Mouse (Mus musculus) hindbrain, embryonic 12.5 days (tissue): ENCODE measurements around the gene Ankrd49. TPM values are rescaled to one million over a fixed set of nuclear protein-coding genes. Genes with fewer than 3 reads are reported as not detected.

ENCODE experiments used
- ATAC-seq: fragments of 200-750 bp; cut with Nextera tagmentation; 2 replicates; pipeline ENCODE4 v1.8.0; 2017; ENCODE audit warnings: moderate TSS enrichment; ENCODE audit not compliant: low FRiP score
- H3K27ac ChIP-seq: fragments of 300-500 bp; sonication (generic); 2 replicates; pipeline ENCODE4 v1.5.1; 2016; ENCODE audit warnings: mild to moderate bottlenecking
- H3K27me3 ChIP-seq: fragments of 300-500 bp; sonication (generic); 2 replicates; pipeline ENCODE4 v1.6.1; 2016; ENCODE audit warnings: mild to moderate bottlenecking
- H3K36me3 ChIP-seq: fragments of 300-500 bp; sonication (generic); 2 replicates; pipeline ENCODE4 v1.6.1; 2016; ENCODE audit warnings: mild to moderate bottlenecking
- H3K4me1 ChIP-seq: fragments of 300-500 bp; sonication (generic); 2 replicates; pipeline ENCODE4 v1.6.1; 2016
- H3K4me2 ChIP-seq: fragments of 300-500 bp; sonication (generic); replicated peaks from 2 replicates; pipeline ENCODE4 v1.6.1; 2016; ENCODE audit warnings: mild to moderate bottlenecking
- H3K4me3 ChIP-seq: fragments of 300-500 bp; sonication (generic); 2 replicates; pipeline ENCODE4 v1.5.1; 2016; ENCODE audit warnings: mild to moderate bottlenecking
- H3K9ac ChIP-seq: fragments of 300-500 bp; sonication (generic); 2 replicates; pipeline ENCODE4 v1.6.1; 2016; ENCODE audit warnings: mild to moderate bottlenecking, moderate library complexity
- H3K9me3 ChIP-seq: fragments of 300-500 bp; sonication (generic); replicated peaks from 2 replicates; pipeline ENCODE4 v1.6.1; 2016; ENCODE audit warnings: mild to moderate bottlenecking
- WGBS: fragments of 180-500 bp; shearing (Covaris S2); methylation state at CpG from one replicate; pipeline ENCODE4 v1.1.7; 2016; 5-methylcytosine and 5-hydroxymethylcytosine counted together
- polyA plus RNA-seq: library from polyadenylated mRNA; unstranded; fragments of >200 nt; fragmentation: Nextera tagmentation; extraction: Ambion mirVana; gene quantifications from 2 replicates; pipeline ENCODE4 v1.2.1, GENCODE M21; 2016

The Ankrd49 gene
- polyA plus RNA-seq, 1 experiment from 2014 or later = 44.4 TPM

GRCm38 (mm10) chr9:14770803-14771471 is 13.7 kb downstream of the Ankrd49 start, which contains the start of gene 1700012B09Rik:
TSS of gene 1700012B09Rik (minus strand) at chr9:14771030.
- Histone ChIP-seq H3K4me1 (peaks cover 7% of the 10 kb centered on the region), H3K27ac (no peak within 1 kb of the TSS), H3K36me3 (no peaks in the 10 kb centered on the region), H3K9me3 (no peaks in the 10 kb centered on the region), H3K4me3 (no peak within 1 kb of the TSS), H3K27me3 (peaks cover 13% of the 10 kb centered on the region; the same call in 1 of the 2 replicates), H3K9ac (0 out of 2 replicates have a peak within 1 kb of the TSS, but pooled peaks have one; percentile 18), H3K4me2 (peak within 1 kb of the TSS; percentile 37; the same call in 1 of the 2 replicates)
- 20% methylated on average over 23 of the region's 23 CpGs for WGBS
- peak; percentile 58 for ATAC-seq

GRCm38 (mm10) chr9:14769811-14770210 is 14.8 kb downstream of the Ankrd49 start:
- Histone ChIP-seq H3K36me3 (no peaks in the 10 kb centered on the region), H3K27me3 (peaks cover 13% of the 10 kb centered on the region; the same call in 1 of the 2 replicates), H3K9me3 (no peaks in the 10 kb centered on the region), H3K4me3 (no peak overlapping the region), H3K9ac (no peak overlapping the region), H3K4me1 (peaks cover 7% of the 10 kb centered on the region), H3K27ac (no peak overlapping the region), H3K4me2 (no peak overlapping the region)
- WGBS = 46% methylated on average over 5 of the region's 6 CpGs
- no peak for ATAC-seq

- H3K27ac ChIP-seq = no peak overlapping the region
- WGBS = 27% methylated on average over 7 of the region's 7 CpGs
These were observed 19.9 kb downstream of the Ankrd49 start for GRCm38 (mm10) chr9:14764765-14765164.

GRCm38 (mm10) chr9:14759261-14759660 is 25.4 kb downstream of the Ankrd49 start:
- Histone ChIP-seq H3K27me3 (no peaks in the 10 kb centered on the region), H3K9me3 (no peaks in the 10 kb centered on the region), H3K4me2 (no peak overlapping the region), H3K4me1 (no peaks in the 10 kb centered on the region), H3K27ac (no peak overlapping the region), H3K36me3 (no peaks in the 10 kb centered on the region), H3K9ac (no peak overlapping the region), H3K4me3 (no peak overlapping the region)
- ATAC-seq = no peak

More at GRCm38 (mm10) chr9:14764765-14765164, 19.9 kb downstream of the Ankrd49 start:
- Histone ChIP-seq H3K4me3 (no peak overlapping the region), H3K9me3 (no peaks in the 10 kb centered on the region), H3K4me2 (no peak overlapping the region), H3K27me3 (0 out of 2 replicates have a peak, but pooled peaks cover 4% of the 10 kb centered on the region), H3K4me1 (peaks cover 2% of the 10 kb centered on the region; the same call in 1 of the 2 replicates), H3K9ac (no peak overlapping the region), H3K36me3 (no peaks in the 10 kb centered on the region)
- ATAC-seq = 0 out of 2 replicates have a peak, but pooled peaks have one; percentile 40

- 80% methylated on average over 7 of the region's 7 CpGs for WGBS
- Histone ChIP-seq H3K4me2 (no peak overlapping the region), H3K27ac (no peak overlapping the region), H3K36me3 (no peaks in the 10 kb centered on the region), H3K9ac (no peak overlapping the region), H3K4me1 (no peaks in the 10 kb centered on the region), H3K9me3 (no peaks in the 10 kb centered on the region), H3K27me3 (no peaks in the 10 kb centered on the region), H3K4me3 (no peak overlapping the region)
- ATAC-seq = no peak
These were observed 26.1 kb downstream of the Ankrd49 start for GRCm38 (mm10) chr9:14758590-14758989.

GRCm38 (mm10) chr9:14754469-14754868 is 30.2 kb downstream of the Ankrd49 start:
- no peaks in the 10 kb centered on the region for H3K9me3 ChIP-seq

GRCm38 (mm10) chr9:14753947-14754346 is 30.7 kb downstream of the Ankrd49 start:
- Histone ChIP-seq H3K27me3 (peaks cover 30% of the 10 kb centered on the region), H3K4me2 (no peak overlapping the region), H3K4me3 (no peak overlapping the region), H3K4me1 (0 out of 2 replicates have a peak, but pooled peaks cover 11% of the 10 kb centered on the region), H3K36me3 (no peaks in the 10 kb centered on the region), H3K9me3 (no peaks in the 10 kb centered on the region), H3K27ac (no peak overlapping the region), H3K9ac (no peak overlapping the region)
- no peak for ATAC-seq

More at GRCm38 (mm10) chr9:14754469-14754868, 30.2 kb downstream of the Ankrd49 start:
- H3K4me3 ChIP-seq = no peak overlapping the region
- H3K27ac ChIP-seq = no peak overlapping the region
- peaks cover 30% of the 10 kb centered on the region for H3K27me3 ChIP-seq
- no peaks in the 10 kb centered on the region for H3K36me3 ChIP-seq
- ATAC-seq = no peak
- no peak overlapping the region for H3K4me2 ChIP-seq
- H3K4me1 ChIP-seq = 0 out of 2 replicates have a peak, but pooled peaks cover 11% of the 10 kb centered on the region
- no peak overlapping the region for H3K9ac ChIP-seq
- WGBS = 90% methylated on average over 3 of the region's 3 CpGs

- ATAC-seq = peak; percentile 86
- WGBS = under 1% methylated on average over 25 of the region's 28 CpGs
These were observed 32.6 kb downstream of the Ankrd49 start, which contains the start of gene Fut4 for GRCm38 (mm10) chr9:14752001-14752522. TSS of gene Fut4 (minus strand) at chr9:14752393.

GRCm38 (mm10) chr9:14751503-14752000 is 33.1 kb downstream of the Ankrd49 start:
- Histone ChIP-seq H3K4me2 (peak overlapping the region; percentile 91), H3K4me1 (0 out of 2 replicates have a peak, but pooled peaks cover 11% of the 10 kb centered on the region), H3K9me3 (no peaks in the 10 kb centered on the region), H3K27ac (peak overlapping the region; percentile 32; the same call in 1 of the 2 replicates), H3K27me3 (peaks cover 30% of the 10 kb centered on the region), H3K36me3 (no peaks in the 10 kb centered on the region), H3K9ac (peak overlapping the region; percentile 64), H3K4me3 (peak overlapping the region; percentile 50)
- peak; percentile 86 for ATAC-seq
- under 1% methylated on average over 41 of the region's 50 CpGs for WGBS

More at GRCm38 (mm10) chr9:14752001-14752522, 32.6 kb downstream of the Ankrd49 start, which contains the start of gene Fut4:
- Histone ChIP-seq H3K4me1 (0 out of 2 replicates have a peak, but pooled peaks cover 11% of the 10 kb centered on the region), H3K27ac (peak within 1 kb of the TSS; percentile 32; the same call in 1 of the 2 replicates), H3K9ac (peak within 1 kb of the TSS; percentile 64), H3K4me2 (peak within 1 kb of the TSS; percentile 91), H3K36me3 (no peaks in the 10 kb centered on the region), H3K9me3 (no peaks in the 10 kb centered on the region), H3K27me3 (peaks cover 30% of the 10 kb centered on the region), H3K4me3 (peak within 1 kb of the TSS; percentile 50)

GRCm38 (mm10) chr9:14750901-14751502 is 33.7 kb downstream of the Ankrd49 start:
- no peaks in the 10 kb centered on the region for H3K36me3 ChIP-seq
- peak overlapping the region; percentile 91 for H3K4me2 ChIP-seq
- H3K4me3 ChIP-seq = peak overlapping the region; percentile 50
- H3K9me3 ChIP-seq = no peaks in the 10 kb centered on the region
- H3K9ac ChIP-seq = peak overlapping the region; percentile 64
- peak; percentile 53 for ATAC-seq
- 58% methylated on average over 42 of the region's 42 CpGs for WGBS
- peaks cover 30% of the 10 kb centered on the region for H3K27me3 ChIP-seq
- no peak overlapping the region for H3K27ac ChIP-seq
- 0 out of 2 replicates have a peak, but pooled peaks cover 11% of the 10 kb centered on the region for H3K4me1 ChIP-seq

GRCm38 (mm10) chr9:14740151-14740924 is 44.3 kb downstream of the Ankrd49 start, which contains the start of gene Piwil4:
TSS of gene Piwil4 (minus strand) at chr9:14740733.
- no peaks in the 10 kb centered on the region for H3K27me3 ChIP-seq
- no peak within 1 kb of the TSS for H3K9ac ChIP-seq
- no peak within 1 kb of the TSS for H3K27ac ChIP-seq
- no peak within 1 kb of the TSS for H3K4me3 ChIP-seq
- H3K36me3 ChIP-seq = no peaks in the 10 kb centered on the region
- no peak for ATAC-seq
- H3K9me3 ChIP-seq = no peaks in the 10 kb centered on the region
- no peak within 1 kb of the TSS for H3K4me2 ChIP-seq
- WGBS = 87% methylated on average over 19 of the region's 19 CpGs
- no peaks in the 10 kb centered on the region for H3K4me1 ChIP-seq
